Mouse (Mus musculus) ES-Bruce4 (cell line): ENCODE data around the gene Gm5617.
"Not testable (repeated sequence)": the region's sequence is repeated elsewhere in the genome, so short reads cannot be mapped to it uniquely, and the experiment has no call there.

Experiments
- CTCF ChIP-seq: IDR thresholded peaks from one replicate; pipeline ENCODE4 v1.8.1; 2011; ENCODE audit warnings: low read depth, low read length
- POLR2A ChIP-seq: IDR thresholded peaks from one replicate; pipeline ENCODE4 v1.8.1; 2011; ENCODE audit warnings: low read length; ENCODE audit not compliant: insufficient read depth

GRCm38 (mm10) chr9:48520405-48520804 is 25.2 kb downstream of the Gm5617 start:
- TF ChIP-seq CTCF, POLR2A: not testable (repeated sequence)
